Mouse (Mus musculus): Measurements from ENCODE around the gene Nnmt. TPM values are rescaled to one million over a fixed set of nuclear protein-coding genes. Genes with fewer than 3 reads are reported as not detected.

Nnmt gene
- total RNA-seq (2022) = 1 to 10 TPM; 1.8 to 4.1 (median 3.5) TPM

DNA sequence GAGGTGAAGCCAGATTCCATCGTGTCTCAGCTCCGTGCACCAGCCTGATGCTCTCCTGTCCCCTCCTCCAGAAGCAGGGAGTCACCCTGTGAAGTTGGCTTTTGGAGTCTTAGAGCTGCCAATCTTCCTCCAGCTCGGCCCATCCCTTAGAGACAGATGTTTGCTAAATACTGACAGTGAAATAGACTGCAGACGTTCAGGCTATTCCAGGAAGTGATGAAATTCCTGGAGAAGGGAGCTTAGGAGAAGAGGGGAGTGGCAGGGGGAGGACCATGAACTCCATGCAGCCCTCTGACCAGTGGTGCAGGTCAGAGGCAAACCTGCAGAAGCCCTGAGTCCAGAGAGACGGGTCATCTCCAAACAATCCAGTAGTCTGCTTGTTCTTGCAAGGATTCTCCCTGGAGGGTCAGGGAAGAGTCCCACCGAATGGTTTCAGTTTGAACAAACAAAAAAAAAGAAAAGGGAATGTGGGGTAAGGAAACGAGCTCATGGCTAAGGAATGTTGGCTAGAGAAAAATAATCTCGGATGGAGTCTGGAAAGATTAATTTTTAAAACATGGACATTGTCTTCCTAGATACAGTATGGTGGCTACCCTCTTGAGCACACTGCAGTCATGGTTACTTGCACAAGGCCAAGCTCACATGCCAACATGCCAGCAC lies at the start of gene Nnmt:
Gene Nnmt (minus strand): TSS at position 215 of the 660 bp plus-strand sequence.
- DNase-seq (ENCODE audit: low spot score in 2 of 2) = peak in 1 of 2 experiments; percentile 36

GRCm38 (mm10) chr9:48654730-48655129 lies 49.8 kb upstream of the Nnmt start:
- DNase-seq (ENCODE audit: low spot score in 2 of 2) = no peak

DNA sequence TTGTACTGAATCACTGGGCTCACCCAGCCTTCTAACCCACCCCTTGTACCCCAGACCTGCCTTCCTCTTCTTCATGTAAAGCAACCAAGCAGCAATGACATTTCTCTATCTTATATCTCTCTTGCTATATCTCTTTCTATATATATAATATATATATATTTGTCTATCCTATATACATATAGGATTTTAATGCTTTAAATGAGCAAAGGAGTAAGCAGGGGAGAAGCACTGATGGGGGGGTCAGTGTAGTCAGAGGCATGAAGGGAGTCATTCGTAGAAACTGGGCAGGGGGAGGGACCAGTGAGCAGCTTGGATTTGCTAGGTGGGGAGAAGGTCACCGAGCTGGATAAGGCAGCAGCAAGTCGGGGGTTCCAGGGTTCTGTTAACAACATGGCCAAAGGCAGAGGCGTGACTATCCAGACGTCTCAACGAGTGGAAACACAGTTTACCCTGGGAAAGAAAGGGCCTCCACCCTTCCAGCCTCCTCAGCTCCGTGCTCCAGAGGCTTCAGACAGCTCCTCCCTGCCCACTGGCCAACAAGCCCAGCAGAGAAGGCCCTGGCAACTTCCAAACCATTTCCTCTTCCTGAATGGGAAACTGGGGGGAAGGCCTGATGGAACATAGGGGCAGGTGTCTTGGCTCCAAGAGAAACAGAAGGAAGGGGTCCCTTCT lies 48.6 kb upstream of the Nnmt start:
- DNase-seq (ENCODE audit: low spot score in 2 of 2) = no peak

DNA sequence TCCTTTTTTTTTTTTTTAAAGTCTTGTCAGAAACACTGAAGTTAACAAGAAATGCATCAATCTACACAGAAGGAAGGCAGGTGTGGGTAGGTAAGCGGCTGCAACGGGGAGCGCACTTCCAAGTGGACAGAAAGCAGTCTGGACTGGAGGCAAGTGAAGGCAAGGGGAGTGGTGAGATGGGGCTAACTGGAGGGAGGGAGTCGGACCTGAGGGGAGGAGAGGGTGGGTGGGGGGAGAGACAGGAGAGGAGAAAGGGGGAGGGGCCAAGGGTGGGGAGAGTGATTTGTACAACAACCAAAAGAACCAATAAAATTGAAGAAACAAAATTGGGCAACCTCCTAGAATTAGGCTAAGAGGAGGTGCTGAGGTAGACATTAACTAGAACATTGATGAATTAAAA lies 47.1 kb upstream of the Nnmt start:
- DNase-seq (ENCODE audit: low spot score in 2 of 2) = no peak

DNA sequence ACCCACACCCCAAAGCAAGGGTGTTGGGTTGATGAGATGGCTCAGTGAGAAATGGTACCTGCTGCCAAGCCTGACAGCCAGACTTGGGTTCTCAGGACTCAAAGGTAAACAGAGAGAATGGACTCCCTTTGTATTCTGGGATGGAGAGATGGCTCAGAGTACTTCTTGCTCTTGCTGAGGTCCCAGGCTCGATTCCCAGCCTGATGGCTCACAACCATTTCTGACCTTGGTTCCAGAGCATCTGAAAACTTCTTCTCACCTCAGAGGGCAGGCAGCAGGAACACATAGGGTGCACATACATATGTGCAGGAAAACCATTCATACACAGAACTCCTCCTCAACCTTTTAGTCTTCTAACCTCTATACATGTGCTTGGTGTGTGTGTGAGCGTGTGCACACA lies 45.9 kb upstream of the Nnmt start:
- no peak for DNase-seq (ENCODE audit: low spot score in 2 of 2)

- DNase-seq (ENCODE audit: low spot score in 2 of 2) = no peak
Measured at GRCm38 (mm10) chr9:48649851-48650685, 45.1 kb upstream of the Nnmt start.

- DNase-seq (ENCODE audit: low spot score in 2 of 2) = peak; percentile 46 to 64
Measured at GRCm38 (mm10) chr9:48649098-48649766, 44.3 kb upstream of the Nnmt start.

DNA sequence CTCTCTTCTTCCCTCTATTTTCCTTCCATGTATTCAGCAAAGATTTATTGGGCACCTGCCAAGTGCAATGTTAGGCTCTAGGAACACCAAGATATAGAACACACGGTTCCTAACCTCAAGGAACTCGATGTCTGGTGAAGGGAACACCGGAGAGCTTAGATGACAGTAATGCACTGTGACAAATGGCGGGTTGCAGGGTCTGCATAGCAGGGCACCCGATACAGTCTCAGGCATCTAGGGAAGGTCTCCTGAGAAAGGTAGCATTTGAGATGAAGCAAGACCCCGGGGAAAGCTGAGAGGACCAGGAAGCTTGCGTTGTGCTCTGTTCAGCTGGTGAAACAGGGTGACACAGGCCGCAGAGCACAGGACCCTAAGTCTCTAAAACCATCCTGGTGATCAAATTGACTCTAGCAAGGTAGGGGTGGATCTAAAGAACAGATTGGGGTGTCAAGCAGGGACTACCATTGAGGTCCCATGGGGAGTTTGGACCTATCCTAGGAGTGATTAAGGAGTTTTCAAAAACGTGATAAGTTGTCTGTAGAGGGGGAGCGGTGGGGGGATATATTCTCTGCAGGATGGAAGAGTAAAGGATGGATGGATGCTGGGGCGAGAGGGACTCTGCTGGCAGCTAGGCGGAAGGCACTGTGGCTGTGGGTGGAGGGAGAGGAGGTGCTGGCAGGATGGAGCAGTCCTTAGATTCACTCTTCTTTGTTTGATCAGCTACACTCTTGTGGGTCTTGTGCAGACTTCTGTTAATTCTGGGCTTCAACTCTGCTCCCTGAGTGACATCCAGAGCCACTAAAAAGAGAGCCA lies 43.5 kb upstream of the Nnmt start:
- DNase-seq (ENCODE audit: low spot score in 2 of 2) = no peak

DNA sequence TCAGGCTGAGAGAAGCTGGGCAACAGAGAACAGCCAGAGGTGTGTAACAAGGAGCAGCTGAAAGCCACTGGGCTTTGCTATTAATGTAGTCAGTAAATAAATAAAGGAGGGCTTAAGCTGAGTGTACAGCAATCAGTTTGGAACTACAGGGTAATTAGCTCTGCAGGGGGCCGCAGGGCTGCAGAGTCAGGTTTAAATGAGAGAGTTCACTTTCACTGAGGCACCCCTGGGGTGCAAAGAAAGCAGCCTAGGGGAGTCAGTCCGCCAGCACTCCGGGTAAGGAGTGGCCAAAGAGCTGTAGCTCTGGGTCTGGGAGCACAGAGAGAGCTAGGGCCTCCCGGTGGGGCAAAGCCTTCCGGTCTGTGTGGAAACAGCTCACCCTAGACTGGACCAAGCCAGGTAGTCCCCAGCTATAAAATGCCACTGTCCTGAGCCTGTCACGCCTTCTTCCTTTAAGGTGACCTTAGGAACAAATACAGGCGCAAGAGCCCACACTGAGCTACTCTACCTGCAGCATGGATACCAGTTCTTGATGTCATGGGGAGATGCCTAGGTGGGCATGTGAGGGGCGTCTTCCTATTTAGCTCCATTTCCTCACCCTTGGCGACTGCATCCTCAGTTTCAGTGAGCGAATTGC lies 42.8 kb upstream of the Nnmt start:
- DNase-seq (ENCODE audit: low spot score in 2 of 2) = peak in 1 of 2 experiments; percentile 11

- DNase-seq (ENCODE audit: low spot score in 2 of 2) = no peak
Measured at GRCm38 (mm10) chr9:48646781-48647647, 42.1 kb upstream of the Nnmt start.

GRCm38 (mm10) chr9:48646251-48646650 lies 41.3 kb upstream of the Nnmt start:
- DNase-seq (ENCODE audit: low spot score in 2 of 2) = peak; percentile 61 to 68

DNA sequence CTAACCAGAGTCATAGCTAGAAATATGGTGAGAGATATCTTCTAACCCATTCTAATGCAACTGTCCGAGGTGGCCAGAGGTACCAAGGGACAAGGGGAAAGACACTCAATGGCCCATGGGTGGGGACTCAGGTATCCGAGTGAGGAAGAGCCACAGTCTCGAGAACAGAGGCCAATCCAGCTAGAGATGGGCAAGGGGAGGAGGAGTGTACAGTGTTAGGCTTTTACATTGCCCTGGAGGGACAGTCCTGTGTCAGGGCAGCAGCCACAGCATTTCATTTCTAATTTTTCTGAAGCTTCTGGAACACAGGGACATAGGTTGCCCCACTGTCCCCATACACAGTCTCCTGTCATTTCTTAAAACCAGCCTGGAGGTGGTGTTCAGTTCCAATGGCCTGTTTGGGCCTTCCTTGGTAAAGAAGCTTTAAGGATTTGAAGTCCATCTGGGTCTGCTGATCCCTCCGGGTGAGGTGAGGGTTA lies 40.7 kb upstream of the Nnmt start:
- no peak for DNase-seq (ENCODE audit: low spot score in 2 of 2)

- no peak for DNase-seq (ENCODE audit: low spot score in 2 of 2)
Measured at GRCm38 (mm10) chr9:48644926-48645647, 40.1 kb upstream of the Nnmt start.

DNA sequence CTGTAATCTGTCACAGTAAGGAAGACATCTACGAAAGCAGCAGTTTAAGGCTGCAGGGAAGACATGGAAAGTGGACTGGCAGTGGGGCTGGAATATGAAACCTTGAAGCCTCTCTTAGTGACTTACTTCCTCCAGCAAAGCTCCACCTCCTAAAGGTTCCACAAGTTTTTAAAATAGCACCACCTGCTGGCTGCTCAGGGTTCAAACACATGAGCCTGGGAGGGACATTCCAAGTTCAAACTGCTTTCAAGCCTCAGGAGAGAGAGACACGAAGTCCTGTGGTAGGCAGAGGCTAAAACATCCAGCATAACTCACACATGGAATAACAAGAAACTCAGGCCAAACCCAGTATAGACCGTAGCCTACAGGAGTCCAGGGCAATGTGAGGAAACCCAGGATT lies 39.4 kb upstream of the Nnmt start:
- DNase-seq (ENCODE audit: low spot score in 2 of 2) = no peak

DNA sequence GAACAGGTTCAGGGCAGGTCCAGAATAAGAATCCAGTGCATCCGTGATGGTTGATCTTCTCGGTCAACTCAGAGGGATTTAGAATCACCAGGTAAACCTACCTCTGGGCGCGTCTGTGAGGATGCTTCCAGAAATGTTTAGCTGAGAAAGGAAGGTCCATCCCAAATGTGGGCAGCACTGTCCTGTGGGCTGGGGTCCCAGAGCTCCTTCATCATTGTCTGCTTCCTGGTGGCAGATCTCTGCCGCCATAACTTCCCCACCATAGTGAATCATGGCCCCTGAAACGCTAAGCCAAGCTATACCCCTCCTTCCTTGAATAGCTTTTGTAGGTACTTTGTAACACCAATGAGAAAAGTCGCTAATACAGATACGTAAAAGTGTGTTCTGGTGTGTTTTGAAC lies 36.7 kb upstream of the Nnmt start:
- DNase-seq (ENCODE audit: low spot score in 2 of 2) = no peak

DNA sequence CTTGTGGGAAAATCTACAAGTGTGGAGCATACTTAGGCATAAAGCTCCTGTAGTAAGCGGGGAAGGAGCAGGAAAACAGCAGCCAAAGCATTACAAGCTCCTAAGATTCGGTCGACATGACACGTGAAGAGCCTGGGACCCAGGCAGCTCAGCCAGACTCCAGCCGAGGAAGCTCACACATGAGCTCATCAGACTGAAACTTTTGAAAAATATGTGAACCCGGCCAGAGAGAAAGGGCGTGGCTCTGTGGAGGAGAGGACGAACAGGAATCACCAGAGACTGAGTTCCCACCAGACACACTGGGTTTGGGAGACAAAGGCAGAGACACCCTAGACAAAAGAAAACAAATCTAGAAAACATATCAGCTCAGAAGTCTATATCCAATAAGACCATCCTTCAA lies 35.9 kb upstream of the Nnmt start:
- DNase-seq (ENCODE audit: low spot score in 2 of 2) = no peak

- no peak for DNase-seq (ENCODE audit: low spot score in 2 of 2)
Measured at GRCm38 (mm10) chr9:48638176-48638803, 33.3 kb upstream of the Nnmt start.

DNA sequence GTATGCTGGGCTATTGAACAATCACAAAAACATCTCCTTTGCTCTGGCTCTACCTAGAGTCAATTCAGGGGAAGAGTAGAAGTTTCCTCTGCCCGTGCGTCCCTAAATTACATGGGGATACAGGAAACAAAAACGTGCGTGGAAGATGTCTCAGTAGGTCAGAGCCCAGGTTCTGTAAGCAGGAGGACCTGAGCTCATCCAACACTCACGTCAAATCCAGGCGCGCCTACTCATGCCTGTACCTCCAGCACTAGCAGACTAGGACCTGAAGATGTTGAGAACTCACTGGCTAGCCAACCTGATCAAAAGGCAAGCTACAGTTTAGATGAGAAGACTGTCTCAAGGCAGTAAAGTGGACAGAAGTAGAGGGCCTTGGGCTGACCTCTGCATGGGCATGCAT lies 32.2 kb upstream of the Nnmt start:
- no peak for DNase-seq (ENCODE audit: low spot score in 2 of 2)

Measured in gastrocnemius, adult 8-10 months (tissue).